Mouse (Mus musculus) ZHBTc4 (cell line): ENCODE measurements around the gene Pard6b.
A peak's percentile ranks its signal among the peaks of the same experiment; 100 is the strongest.

Source experiments
- DNase-seq: peaks from one replicate; pipeline ENCODE4 v3.0.0-alpha.2; 2011; ENCODE audit warnings: low read depth, low spot score

Pard6b gene

DNA sequence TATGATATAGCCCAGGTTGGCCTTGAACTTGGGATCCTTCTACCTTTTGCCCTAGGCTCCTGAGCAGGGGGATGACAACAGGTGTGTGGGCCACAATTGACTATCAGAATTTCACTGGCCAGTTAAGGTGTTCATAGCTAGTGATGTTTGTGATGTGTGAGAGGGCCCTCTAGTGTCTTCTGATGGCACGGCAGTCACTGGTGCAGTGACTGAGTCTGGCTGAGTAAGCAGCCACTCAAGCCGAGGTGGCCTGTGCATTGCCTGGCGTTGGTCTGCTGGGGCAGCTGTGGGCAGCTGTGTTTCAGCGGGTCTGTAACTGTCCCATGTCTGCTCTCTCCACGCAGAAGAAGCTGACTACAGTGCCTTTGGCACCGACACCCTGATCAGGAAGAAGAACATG is 17.2 kb downstream of the Pard6b start:
- DNase-seq = peak; percentile 85

DNA sequence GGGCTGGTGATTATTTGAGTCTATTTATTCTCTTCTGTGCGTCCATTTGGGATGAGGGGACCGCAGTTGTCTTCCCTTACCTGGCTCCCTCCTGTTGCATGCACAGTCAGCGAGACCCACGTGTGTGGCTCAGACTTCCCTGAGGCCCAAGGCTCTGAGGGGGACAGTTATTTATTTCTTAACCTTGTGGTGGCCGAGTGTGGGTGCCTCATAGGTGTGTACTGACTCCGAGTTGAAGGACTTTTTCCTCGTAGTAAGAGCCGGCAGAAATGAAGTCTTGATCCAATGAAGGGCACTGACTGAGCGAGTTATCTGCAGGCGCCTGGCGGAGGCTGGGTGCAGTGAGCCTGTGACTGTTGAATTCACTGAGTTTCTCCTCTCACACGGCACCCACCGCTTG is 19.2 kb downstream of the Pard6b start:
- no peak for DNase-seq

DNA sequence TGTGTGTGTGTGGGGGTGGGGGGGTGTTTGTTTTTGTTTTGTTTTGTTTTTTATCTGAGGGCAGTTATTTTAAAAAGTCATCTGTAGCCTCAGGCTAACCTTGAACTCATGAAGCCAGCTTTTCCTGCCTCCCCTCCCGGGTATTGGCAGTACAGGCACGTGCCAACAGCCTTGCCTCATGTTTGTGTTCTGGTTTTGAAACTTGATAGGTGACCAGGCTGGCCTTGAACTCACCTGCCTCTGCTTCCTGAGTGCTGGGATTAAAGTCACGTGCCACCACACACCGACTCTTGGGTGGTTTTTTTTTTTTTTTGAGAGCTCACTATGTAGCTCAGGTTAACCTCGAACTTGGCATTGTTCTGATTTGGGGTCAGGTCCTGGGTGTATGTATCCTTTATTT is 21.0 kb downstream of the Pard6b start:
- DNase-seq = no peak

DNA sequence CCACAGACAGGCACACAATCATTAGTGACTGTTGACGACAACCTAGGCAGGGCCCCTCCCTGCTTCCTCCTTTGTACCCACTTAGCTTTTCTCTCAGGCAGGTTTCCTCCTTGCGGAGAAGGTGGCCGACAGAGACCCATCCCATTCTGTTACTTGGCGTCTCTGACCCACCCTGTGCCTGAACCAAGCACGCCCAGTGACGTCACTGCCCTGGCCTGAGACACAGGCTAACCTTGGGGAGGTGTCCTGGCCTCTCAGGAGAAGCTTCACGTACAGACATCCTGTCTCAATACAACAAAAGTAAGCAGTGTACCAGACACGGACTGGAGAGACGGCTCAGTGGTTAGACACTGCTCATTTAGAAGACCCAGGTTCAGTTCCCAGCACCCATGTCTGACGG is 22.5 kb downstream of the Pard6b start:
- peak; percentile 78 for DNase-seq

DNA sequence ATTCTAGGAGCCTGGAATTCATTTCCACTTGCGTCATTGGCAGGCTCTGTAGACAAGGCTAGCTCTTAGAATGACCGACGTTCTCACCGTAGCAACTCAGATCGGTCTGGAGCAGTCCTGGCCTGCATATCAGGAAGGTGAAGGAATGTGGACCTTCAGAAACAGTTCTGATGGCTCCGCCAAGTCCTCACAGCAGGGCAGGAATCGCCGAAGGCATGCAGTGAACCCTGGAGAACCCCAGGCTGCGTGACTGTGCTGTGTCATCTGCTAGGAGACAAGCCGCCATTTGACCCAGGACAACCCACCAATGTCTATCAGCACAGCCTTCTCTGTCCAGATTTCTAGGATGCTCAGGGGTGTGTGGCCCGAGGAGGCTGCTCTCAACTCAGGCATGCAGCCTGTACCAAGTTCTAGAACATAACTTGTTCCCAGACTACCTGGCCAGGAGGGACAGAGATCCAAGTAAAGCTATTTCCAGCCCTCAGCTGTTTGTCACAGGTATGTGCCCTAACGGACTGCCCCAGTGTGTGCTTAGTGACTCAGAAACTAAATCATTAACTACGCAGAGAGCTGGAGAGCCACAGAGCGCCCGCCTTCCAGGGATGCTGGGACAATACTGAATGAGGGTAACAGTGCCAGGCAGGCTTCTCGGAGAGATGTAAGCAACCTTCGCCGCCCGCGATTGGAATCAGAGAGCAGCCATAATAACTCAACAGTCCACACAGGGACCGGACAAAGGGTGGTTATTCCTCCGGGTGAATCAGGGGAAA is 23.8 kb downstream of the Pard6b start:
- DNase-seq = peak; percentile 68

DNA sequence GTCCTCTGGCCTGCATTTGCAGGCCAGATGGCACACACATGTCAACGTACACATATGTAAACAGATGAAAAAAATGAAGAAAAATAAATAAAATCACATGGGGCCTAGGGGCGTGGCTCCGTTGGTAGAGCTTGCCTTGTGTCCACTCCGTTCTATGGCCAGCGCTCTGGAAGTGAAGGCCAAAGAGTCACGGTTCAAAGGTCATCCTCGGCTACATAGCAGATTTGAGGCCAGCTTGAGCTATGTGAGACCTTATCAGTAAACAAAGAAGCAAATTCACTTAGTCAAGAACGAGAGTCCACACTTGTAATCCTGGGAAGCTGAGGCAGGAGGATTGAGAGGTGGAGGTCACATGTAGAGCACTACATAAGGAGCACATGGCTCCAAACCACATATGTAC is 24.5 kb downstream of the Pard6b start:
- no peak for DNase-seq

DNA sequence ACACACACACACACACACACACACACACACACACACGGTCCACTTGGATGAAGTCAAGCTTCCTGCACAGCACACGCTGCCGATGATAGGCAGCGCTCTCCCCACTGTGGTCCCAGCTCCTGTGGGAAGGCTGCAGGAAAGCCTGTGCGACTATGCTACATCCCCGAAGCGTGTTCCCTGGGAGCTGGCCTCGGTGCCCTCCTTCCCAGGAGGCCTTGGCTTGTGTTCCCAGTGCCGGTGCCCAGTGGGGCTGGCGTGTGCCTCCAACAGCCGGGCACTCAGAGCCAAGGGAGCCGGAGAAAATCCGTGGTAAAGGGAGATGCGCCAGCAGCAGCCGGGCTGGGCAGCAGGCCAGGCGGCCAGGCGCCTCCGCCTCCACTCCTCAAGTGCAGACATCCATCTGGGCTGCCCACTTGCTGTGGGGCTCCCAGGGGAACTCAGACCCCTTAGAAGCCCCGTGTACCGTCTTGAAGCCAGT is 25.9 kb downstream of the Pard6b start:
- peak; percentile 37 for DNase-seq

DNA sequence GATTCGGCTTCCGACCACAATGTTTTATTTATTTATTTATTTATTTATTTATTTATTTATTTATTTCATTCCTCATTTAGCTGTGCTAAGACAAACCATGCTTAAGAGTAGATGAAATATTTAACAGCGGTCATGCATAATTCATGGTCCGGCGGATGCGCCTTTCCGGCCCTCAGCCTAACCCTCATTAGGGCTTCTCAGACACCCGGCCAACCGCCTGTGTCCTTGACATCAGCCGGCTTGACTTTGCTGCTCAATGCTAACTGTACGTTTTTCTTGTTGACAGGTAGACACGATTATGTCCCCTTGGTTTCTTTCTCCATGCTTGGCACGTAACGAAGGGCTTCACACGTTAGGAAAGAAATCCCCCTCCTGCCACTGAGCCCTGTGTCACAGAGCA is 26.6 kb downstream of the Pard6b start:
- DNase-seq = no peak

DNA sequence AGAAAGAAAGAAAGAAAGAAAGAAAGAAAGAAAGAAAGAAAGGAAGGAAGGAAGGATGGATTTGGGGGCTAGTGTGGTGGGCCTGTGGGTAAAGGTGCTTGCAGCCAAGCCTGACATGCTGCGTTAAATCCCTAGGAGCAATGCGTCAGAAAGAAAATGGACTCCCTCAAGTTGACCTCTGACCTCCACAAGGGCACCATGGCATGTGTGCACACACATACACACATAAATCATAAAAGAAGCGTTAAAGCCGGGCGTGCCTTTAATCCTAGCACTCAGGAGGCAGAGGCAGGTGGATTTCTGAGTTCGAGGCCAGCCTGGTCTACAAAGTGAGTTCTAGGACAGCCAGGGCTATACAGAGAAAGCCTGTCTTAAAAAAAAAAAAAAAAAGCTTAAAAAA is 27.1 kb downstream of the Pard6b start:
- DNase-seq = peak; percentile 76

DNA sequence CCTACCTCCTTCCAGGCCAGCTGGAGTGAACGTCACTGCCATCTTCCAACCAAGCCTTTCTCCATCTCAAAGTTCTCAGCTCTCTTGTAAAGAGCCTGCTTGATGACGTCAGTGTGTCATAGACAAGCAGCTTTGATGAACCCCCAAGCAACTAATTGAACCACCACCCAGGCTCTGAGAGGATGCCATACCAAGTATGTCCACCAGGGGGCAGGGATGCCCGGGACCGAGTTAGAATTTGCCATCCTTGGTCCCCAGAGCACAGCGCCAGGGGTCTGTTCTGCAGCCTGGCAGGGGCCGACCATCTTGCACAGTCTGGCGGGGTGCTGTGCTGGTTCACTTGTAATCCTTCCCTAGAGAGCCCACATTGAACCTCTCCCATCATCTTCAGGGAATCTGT is 31.1 kb downstream of the Pard6b start:
- DNase-seq = peak; percentile 83

DNA sequence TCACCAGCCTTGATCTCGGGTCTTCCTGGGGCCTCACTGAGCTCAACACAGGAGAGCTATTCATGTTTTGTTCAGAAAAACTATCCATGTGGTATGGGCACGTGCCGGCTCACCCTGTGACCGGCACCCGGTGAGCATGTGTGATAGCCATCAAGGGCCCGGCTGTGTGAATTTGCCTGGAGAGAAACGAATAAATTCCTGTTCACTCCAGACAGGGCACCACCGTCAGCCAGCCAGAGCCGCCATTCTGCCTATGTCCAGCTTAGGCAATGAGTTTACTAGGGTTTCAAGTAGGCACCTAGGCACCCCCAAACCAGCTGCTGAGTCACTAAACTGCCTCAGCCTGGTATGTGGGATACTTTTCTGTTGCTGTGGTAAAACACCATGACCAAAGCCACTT is 32.5 kb downstream of the Pard6b start:
- DNase-seq = no peak

DNA sequence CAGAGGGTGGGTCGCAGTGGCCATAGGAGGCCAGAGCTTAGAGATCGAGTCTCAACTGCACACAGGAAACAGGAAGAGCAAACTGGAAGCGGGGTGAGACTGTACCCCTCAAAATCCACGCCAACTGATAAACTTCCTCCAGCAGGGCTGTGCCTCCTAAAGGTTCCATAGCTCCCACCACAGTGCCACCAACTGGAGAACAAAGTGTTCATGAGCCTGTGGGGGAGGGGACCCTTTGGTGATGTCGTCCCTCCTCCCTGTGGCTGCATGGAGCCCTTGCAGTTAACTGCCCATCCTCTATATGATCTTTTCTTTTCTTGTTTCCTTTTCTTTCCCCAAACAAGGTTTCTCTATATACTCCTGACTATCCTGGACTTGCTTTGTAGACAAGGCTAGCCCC is 32.9 kb downstream of the Pard6b start:
- DNase-seq = peak; percentile 55

DNA sequence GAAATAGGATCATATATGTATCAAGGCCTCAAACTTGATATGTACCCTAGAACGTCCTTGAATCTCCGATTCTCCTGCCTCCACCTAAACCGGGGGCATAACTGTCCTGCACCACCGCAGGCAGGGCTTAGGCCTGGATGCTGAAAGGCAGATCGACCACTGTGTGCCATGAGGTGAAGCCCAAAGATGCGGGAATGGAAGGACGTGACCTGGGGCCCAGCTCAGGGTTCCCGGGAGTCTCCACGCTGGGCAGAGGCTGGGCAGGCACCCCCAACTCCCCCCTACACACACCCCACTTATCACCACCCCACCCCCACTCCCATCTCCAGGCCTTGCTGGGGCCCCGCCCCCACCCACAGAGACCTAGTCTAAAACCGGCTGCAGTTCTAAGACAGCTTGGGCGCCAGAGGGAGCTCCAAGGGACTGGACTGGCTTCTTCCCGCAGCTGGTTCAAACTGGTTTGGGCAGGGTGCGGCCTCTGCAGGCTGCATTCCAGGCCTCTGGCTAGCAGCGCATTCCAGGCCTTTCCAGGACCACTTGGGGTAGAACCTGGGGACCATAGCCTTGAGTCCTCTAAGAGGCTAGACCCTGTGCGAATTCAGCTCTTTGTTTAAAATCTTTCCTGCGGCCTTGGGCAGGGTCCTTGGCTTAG is 34.0 kb downstream of the Pard6b start:
- DNase-seq = peak; percentile 99

DNA sequence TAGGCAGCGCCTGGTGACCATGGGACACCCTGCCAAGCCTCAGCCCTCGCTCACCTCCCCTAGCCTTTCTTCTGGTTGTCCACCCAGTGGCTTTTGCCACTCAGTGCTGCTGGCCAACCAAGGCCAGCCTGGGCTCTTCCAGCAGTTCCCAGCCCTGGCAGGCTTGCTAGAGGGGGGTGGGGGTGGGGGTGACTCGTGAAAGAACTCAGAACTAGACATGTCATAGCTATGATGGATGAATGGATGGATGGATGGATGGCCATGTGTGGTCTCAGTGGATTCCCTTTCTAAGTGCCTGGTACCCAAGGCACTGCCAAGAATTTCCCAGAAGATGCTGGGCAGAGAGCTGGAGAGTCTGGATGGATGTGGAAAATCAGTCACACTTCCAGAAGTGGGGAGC is 35.0 kb downstream of the Pard6b start:
- DNase-seq = no peak

DNA sequence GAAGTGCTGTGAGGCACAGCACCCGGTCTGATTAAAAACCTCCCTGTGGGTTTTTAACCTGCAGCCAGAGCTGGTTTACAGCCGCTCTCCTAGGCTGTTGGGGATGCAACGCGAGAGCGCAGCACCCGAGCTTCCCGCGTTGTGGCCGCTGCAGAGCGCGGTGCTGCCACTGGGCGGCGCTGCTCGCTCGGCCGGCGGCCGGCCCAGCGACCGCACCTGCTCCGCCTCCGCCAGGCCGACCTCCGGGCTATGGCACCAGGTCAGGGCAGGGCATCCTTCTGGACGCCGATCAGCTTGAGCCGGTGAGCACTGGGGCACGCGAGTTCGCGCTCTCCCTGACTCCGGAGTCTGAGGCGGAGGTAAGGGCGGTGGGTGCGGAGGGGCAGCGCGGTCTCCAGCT is 36.3 kb downstream of the Pard6b start:
- peak; percentile 92 for DNase-seq

DNA sequence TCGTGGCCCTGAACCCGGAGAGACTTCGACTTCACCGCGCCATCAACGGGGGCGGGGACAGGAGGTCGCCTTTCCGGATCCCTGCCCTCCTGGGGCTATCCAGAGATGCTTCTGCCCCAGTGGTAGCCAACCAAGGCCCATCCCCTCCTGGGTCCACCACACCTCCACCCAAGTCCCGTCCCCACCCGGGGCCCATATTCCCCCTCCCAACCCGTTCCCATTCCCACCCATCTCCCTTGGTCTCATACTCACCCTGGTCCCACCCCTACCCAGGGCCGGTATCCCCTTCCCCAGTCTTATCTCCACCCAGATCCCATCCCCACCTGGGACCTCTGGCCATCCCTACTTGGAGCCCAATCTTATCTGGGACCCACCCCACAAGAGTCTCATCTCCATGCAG is 36.7 kb downstream of the Pard6b start:
- DNase-seq = no peak

DNA sequence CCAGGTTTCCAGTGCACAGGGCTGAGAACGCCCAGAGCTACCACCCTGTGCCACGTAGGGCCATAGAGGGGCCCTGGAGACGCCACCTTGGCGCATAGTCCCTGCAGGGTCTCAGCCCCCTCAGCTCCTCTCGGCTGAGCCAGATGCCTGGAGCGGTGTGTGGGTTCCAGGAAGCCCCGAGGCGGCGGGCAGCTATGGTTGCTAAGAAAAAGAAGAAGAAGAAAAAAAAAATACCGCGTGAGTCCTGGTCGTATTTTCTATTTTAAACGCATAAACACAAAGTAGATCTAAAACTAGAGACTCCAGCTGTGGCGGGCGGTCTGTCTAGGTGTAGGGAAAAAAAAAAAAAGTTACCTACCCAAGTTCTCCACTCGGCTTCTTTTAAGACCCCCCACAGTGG is 37.2 kb downstream of the Pard6b start:
- no peak for DNase-seq

DNA sequence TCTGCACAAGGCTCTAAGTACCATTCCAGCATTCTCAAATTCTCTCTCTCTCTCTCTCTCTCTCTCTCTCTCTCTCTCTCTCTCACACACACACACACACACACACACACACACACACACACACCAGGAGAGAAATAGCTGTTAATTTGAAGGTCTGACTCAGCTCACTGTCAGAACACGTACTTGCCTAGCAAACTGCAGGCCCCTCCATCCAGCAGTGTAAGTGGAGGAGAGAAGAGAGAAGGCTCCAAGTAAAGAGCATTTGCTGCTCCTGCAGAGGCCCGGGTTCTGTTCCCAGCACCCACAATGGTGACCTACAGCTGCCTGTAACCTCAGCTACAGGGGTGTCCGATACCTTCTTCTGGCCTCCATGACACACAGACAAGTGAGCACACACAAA is 37.7 kb downstream of the Pard6b start:
- no peak for DNase-seq

DNA sequence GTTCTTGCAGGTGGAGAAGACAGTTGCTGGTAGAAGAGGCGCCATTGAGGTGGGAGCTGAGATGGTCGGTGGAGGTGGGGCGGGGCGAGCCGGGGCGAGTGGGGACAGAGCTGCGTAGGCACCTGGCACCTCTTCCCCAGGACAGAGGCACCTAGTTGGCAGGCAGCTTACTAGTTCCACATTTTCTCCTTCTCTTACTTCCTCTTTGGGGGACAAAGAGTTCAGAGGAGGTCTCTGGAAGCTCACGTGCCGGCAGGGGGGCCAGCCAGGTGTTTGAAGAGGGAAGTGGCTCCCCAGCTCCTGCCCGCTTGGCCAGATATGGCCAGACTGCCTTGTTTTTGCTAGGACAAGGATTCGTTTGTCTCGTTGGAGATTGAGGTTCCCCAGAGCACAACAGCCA is 38.3 kb downstream of the Pard6b start:
- no peak for DNase-seq

DNA sequence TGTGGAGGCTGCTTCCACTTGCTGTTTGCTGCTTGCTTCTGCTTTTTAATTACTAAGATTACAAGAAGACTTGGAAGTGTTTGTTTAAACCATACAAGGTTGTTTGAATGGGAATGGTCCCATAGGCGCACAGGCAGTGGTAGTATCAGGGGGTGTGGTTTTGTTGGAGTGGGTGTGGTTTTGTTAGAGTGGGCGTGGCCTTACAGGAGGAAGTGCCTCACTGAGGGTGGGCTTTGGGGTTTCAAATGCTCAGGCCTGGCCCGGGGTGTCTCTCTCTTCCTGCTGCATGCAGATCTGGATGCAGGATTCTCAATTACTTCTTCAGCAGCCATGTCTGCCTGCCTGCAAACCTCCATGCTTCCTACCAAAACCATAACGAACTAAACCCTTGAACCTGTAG is 40.1 kb downstream of the Pard6b start:
- DNase-seq = peak; percentile 68

DNA sequence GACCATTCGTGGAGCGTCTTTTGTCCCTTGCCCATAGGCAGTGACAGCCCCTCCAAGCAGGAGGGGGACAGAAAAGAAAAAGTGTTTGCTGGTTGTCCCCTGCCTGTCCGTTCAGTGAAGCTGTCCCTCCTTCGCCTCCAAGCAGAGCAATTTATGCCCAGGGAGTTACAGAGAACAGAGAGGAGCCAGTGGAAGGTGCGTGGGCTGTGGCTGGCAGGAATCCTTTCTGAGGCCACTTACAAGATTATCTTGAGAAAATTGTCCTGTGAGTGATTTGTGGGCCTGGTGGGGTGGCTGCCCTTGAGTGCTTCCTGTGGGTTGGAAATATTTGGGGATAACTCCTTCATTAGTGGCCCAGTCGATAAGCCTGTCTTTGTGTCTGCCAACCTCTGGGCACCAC is 42.8 kb downstream of the Pard6b start:
- DNase-seq = no peak

DNA sequence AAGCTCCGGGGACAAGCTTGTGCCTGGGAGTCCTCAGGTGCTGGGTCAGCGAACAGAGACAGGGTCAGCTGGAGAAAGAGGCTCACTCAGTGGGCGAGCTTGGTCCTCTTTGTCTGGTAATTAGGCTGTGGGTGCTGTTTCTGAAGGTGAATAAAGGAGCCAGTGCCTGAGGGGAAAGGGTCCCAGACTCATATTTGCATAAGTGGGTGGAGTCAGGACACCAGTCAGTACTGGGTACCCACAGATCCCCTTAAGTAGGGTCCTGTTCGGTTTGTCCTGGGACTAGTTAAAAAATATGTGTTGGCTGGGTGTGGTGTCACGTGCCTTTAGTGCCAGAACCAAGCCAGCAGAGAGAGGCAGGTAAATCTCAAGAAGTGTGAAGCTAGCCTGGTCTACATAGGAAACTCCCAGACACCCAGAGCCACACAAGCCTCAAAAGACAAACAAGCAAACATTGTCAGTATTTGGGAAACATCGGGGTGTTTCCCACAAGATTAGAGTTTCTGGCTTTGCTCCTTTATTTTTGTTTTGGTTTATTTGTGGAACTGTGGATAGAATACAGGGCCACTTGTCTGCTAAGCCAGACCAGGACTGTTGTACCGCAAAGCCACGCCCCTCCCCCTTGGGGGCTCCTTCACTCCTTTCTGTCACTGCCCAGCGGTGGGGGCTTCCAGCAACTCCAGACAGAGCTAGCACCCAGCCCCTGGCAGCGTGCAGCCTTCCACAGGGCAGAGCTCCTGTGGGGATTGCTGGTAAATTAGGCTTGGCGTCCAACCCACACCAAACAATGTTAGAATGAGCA is 44.7 kb downstream of the Pard6b start:
- peak; percentile 85 for DNase-seq

DNA sequence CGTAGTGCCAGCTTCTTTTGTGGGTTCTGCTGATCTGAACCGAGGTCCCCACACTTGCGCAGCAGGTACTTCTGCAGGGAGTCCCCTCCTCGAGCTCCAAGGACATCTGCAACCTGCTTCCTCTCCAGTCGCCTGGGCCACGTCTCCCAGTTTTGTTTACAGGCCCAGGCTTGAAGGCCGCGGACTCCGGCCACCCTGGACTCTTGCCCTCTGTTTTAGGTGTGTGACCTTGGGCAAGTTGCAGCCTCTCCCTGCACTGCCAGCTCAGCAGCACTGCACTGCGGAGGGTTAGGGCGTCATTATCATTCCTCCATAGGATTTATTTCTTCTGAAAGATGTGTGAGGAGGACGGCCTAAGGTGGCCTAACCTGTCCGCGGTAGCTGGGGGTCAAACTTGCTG is 47.0 kb downstream of the Pard6b start:
- peak; percentile 39 for DNase-seq
